Mouse (Mus musculus): ENCODE measurements around the gene Nav3.
A peak's percentile ranks its signal among the peaks of the same experiment; 100 is the strongest.

Nav3 gene

GRCm38 (mm10) chr10:109904841-109905240 lies 551.2 kb downstream of the Nav3 start:
- no peak for DNase-seq

GRCm38 (mm10) chr10:109903701-109904555 lies 552.1 kb downstream of the Nav3 start:
- DNase-seq, result no peak

DNA sequence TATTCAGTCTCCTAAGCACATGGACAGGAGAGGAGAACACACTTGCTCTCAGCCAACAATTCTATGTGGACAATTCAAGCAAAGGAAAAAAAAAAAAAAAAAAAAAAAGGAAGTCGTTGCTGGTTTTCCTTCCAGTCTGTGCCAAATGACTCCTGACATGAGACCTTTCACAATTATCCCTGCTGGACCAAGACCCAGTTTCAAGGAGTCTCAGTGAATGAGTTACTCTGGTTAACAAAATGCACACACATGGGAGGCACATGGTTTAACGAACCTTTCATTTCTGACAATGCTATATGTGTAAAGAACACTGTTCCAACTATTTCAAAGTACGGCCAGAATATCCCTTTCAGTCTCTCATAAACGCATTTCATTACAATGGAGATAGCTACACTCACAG lies 552.8 kb downstream of the Nav3 start:
- no peak for DNase-seq

GRCm38 (mm10) chr10:109889171-109889475 lies 566.9 kb downstream of the Nav3 start:
- no peak for DNase-seq

DNA sequence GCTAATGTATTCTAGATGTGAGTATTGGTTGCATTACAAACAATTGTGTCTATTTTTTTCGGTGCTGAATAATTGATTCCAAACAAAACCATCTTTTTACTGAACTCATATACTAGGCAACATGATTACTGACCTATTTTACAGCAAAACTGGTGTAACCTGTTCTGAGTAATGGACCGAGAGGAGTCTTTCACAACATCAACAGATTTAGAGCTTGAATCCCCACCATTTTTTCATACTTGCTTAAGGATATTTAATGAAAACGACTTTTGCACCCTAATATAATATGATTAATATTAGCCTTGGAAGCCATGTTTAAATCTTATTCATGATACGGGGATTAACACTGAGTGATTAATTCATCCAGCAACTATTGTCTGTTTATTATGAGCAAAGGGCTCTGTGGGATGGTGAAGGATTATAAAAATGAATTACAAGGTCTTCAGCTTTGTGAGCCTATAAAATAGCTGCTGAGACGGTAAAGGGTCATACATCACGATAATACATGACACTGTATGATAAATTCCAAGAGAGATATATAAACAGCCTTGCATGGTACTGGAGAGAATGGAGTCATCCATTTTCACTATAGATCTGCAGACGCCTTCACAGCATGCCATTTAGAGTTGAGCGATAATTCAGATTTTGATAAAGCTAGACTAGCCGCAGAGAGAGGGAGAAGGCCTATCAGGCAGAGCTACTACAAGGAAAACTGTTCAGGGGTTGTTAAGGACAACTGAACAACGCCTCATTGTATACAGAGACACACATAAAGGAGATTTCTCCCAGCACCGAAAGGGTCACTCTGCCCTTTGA lies 567.4 kb downstream of the Nav3 start:
- DNase-seq, result no peak

- no peak for DNase-seq
These were observed 568.8 kb downstream of the Nav3 start for GRCm38 (mm10) chr10:109887160-109887559.

- DNase-seq, result no peak
These were observed 579.9 kb downstream of the Nav3 start for GRCm38 (mm10) chr10:109876107-109876506.

GRCm38 (mm10) chr10:109875312-109875830 lies 580.6 kb downstream of the Nav3 start:
- DNase-seq, result no peak

DNA sequence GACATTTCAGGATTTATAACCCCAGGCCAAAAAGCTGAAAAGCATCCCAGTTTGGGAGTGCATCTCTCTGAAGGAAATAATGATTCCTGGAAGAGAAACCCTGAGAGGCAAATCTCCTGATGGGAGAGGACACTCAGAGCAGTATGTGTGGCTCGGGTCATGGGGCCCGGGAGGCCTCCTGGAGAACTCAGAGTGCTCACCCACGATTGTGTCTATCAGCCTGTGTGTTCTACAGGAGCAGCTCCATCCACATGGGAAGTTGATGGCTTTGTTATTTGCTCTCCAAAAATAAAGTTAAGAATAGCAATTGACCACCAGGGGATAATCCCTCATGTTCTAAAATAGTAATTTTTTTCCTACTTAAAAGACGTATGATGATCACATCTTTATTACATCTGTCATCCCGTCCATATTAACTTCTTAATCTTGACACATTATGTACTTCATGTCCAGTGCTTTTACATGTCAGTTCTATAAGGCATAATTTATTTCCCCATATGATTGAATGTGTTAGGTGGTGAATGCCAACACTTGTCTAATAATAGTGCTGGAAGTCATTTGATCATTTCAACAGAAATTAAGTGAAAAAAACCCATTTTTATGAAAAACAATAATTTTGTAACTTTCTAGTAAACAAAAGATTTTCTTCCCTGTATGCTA lies 581.2 kb downstream of the Nav3 start:
- DNase-seq, result no peak

DNA sequence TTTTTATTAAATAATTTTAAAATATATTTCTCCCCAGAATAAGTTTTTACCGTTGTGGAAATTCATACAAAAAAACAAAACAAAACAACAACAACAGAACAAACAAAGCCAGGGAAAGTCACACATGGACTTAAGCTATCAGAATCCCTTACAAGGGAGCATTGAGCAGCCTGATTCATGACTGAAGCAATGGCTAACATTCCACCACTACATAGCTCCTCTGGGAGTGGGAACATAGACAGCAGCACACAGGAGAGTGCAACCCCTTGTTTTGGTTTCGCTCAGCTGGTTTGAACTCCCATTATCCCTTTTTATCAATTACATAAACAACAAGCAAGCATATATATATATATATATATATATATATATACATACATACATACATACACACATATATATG lies 589.9 kb downstream of the Nav3 start:
- no peak for DNase-seq

GRCm38 (mm10) chr10:109865391-109865790 lies 590.6 kb downstream of the Nav3 start:
- no peak for DNase-seq

DNA sequence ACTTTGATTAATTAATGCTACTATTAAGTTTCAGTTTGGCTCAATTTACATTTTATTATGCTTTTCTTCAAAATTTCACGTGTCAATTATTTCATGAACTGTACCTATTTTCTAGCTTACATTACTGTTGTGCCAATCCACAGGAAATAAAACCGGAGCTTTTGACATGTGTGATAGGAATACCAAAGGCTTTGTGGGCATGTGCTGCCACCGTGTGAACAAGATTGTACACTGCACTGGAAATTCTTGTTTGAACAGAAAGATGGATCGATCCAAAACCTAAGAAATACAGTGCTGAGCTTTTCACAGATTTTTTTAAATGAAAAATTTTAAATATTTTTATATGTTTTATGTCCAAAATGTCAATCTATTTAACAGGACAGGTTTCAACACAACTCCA lies 591.3 kb downstream of the Nav3 start:
- DNase-seq, result no peak

GRCm38 (mm10) chr10:109861275-109861674 lies 594.7 kb downstream of the Nav3 start:
- no peak for DNase-seq

DNA sequence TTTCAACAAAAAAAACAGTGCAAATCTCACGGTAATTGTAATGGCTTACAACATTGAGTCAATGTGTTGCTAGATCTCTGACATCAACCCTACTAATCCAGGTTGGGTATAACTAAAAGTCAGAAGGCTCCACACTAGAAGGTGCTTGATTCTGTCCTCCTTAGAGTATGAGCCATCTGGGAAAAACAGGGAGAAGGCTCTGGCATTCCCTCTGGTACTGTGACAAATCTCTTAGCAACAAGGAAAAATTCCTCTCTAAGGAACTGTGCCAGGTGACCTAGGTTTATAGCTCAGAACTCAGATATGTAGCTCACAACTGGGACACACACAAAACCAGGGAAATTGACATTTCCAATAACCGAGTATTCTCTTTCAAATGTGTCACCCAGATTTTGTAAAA lies 597.4 kb downstream of the Nav3 start:
- DNase-seq, result no peak

- peak in 1 of 2 experiments; percentile 5 for DNase-seq
These were observed 603.6 kb downstream of the Nav3 start for GRCm38 (mm10) chr10:109852392-109852791.

- DNase-seq, result no peak
These were observed 608.4 kb downstream of the Nav3 start for GRCm38 (mm10) chr10:109847631-109848030.

- DNase-seq, result no peak
These were observed 612.3 kb downstream of the Nav3 start for GRCm38 (mm10) chr10:109843661-109844060.

DNA sequence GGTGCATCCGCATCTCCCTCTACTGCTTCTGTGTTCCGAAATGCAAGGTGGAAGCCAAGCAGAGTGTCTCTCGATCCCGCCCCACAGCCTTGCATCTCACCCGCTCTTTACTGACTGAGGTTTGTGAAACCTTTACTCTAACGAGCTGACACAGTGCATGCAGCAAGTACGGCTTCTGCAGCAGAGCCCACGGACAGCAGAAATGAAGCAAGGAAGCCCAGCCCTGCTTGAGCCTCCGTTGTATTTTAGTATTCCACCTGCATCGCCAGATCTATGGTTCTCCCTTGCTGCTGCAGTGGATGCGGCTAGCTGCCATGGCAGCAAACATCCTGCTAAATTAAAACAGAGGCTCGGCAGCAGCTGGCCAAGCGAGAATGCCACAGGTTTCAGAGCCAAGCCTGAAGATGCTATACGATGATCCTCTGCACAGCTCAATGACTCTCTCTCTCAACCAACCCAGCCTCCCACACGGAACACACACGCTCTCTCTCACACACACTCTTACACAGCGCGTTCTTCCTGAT lies 623.2 kb downstream of the Nav3 start:
- no peak for DNase-seq

GRCm38 (mm10) chr10:109806782-109807493 lies 649.1 kb downstream of the Nav3 start:
- no peak for DNase-seq

DNA sequence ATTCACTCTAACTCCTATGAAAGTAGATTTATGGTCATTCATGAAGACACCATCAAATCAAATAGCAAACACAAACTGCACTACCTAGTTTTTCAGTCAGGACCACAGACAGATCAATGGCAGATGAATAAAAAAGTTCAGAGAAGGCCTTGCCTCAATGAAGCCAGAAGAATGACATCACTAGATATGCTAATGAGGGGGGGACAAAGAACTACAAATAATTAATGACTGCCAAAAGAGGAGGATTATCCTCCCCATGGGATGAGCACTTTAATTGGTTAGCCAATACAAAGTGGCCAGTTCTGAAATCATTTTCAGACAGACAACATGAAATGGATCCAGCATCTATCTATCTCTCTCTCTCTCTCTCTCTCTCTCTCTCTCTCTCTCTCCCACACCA lies 652.6 kb downstream of the Nav3 start:
- DNase-seq, result no peak

- no peak for DNase-seq
These were observed 653.8 kb downstream of the Nav3 start for GRCm38 (mm10) chr10:109802236-109802635.

GRCm38 (mm10) chr10:109799246-109799645 lies 656.8 kb downstream of the Nav3 start:
- DNase-seq, result no peak

- no peak for DNase-seq
These were observed 659.0 kb downstream of the Nav3 start for GRCm38 (mm10) chr10:109796981-109797380.
